Comparison of ENCODE assay signal across 12 mouse cellular contexts in genomic region chr6:134558546-134559129, GRCm38 (mm10). TPM values are rescaled to one million over a fixed set of nuclear protein-coding genes. Genes with fewer than 3 reads are reported as not detected.
DNase-seq lines count a peak whose midpoint lies in the region; ATAC-seq and TF ChIP-seq lines count a peak whose summit lies in the region.
"Had no signal": no experiment of that assay in that cellular context is flagged by ENCODE, and none has a peak within 500 bp of the region (broad histone marks: within the 10 kb centered on the region; RNA-seq: fewer than 3 reads in every experiment).

No protein-coding gene starts in this region.

- no peak overlapping the region for H3K9ac ChIP-seq in midbrain, embryonic 13.5 days (replicated peaks)
- H3K9ac ChIP-seq in midbrain, embryonic 11.5 days (ENCODE audit: low read length): no peak overlapping the region
- H3K9ac ChIP-seq: lung, embryonic 15.5 days had no signal

- TF ChIP-seq CTCF in gastrocnemius, adult 2 months (IDR thresholded peaks at IDR 0.05): no peak
- no peak for TF ChIP-seq CTCF in thymus, adult 2 months (IDR thresholded peaks at IDR 0.05; ENCODE audit: borderline replicate concordance, control insufficient read depth, extremely low read depth, insufficient read depth, low read length, poor library complexity)

- H3K4me2 ChIP-seq in midbrain, embryonic 13.5 days (replicated peaks): no peak overlapping the region
- H3K4me2 ChIP-seq in midbrain, embryonic 11.5 days: no peak overlapping the region
- H3K4me2 ChIP-seq: lung, embryonic 15.5 days had no signal

- peaks cover 52% of the 10 kb centered on the region for H3K4me1 ChIP-seq in midbrain, embryonic 13.5 days (replicated peaks)
- no peaks in the 10 kb centered on the region for H3K4me1 ChIP-seq in midbrain, embryonic 11.5 days (ENCODE audit: control insufficient read depth, insufficient read depth, low read length)
- H3K4me1 ChIP-seq in thymus, adult 2 months (replicated peaks; ENCODE audit: control insufficient read depth, insufficient read depth, low read length): peaks cover 2% of the 10 kb centered on the region

- no peaks in the 10 kb centered on the region for H3K27me3 ChIP-seq in midbrain, embryonic 13.5 days
- H3K27me3 ChIP-seq in midbrain, embryonic 11.5 days (ENCODE audit: control insufficient read depth, insufficient read depth, low read length): no peaks in the 10 kb centered on the region
- H3K27me3 ChIP-seq in thymus, adult 2 months (ENCODE audit: control insufficient read depth, insufficient read depth, low read length): no peaks in the 10 kb centered on the region
- H3K27me3 ChIP-seq: lung, embryonic 15.5 days had no signal

- 0 out of 2 replicates have a peak overlapping the region, but pooled peaks have one; percentile 20 for H3K27ac ChIP-seq in gastrocnemius, adult 2 months
- H3K27ac ChIP-seq in midbrain, embryonic 13.5 days: no peak overlapping the region
- H3K27ac ChIP-seq in midbrain, embryonic 11.5 days (ENCODE audit: low read depth, low read length): no peak overlapping the region
- no peak overlapping the region for H3K27ac ChIP-seq in thymus, adult 2 months (ENCODE audit: control insufficient read depth, insufficient read depth, low read length)

- DNase-seq in gastrocnemius, adult 2 months: no peak
- no peak for DNase-seq in gastrocnemius, postnatal 25 days
- DNase-seq in midbrain, embryonic 11.5 days (ENCODE audit: low spot score, missing footprints): no peak
- DNase-seq in cerebellum, postnatal 10 days: no peak
- no peak for DNase-seq in thymus, adult 2 months
- DNase-seq: adrenal gland, postnatal 14 days; retina, postnatal 1 day had no signal

- peak; percentile 48; the same call in 1 of the 2 replicates for ATAC-seq in midbrain, embryonic 13.5 days
- no peak for ATAC-seq in midbrain, embryonic 11.5 days (ENCODE audit: low FRiP score)
- ATAC-seq in granulocyte monocyte progenitor cell, adult 5-6 weeks (replicated peaks; ENCODE audit: poor library complexity, severe bottlenecking): peak; percentile 64
- peak; percentile 41; the same call in 1 of the 2 replicates for ATAC-seq in neutrophil, adult 5-6 weeks (ENCODE audit: extremely low read depth, insufficient number of reproducible peaks, low FRiP score, poor library complexity, severe bottlenecking)
- ATAC-seq: intestine, postnatal 0 days had no signal

- TF ChIP-seq POLR2A in thymus, adult 2 months (IDR thresholded peaks at IDR 0.05; ENCODE audit: control insufficient read depth, extremely low read depth, insufficient read depth, low read length, poor library complexity): no peak

- no peak overlapping the region for H3K4me3 ChIP-seq in gastrocnemius, adult 2 months
- no peak overlapping the region for H3K4me3 ChIP-seq in midbrain, embryonic 13.5 days (replicated peaks)
- H3K4me3 ChIP-seq in midbrain, embryonic 11.5 days (ENCODE audit: low read depth, low read length): no peak overlapping the region
- no peak overlapping the region for H3K4me3 ChIP-seq in thymus, adult 2 months (ENCODE audit: control insufficient read depth, insufficient read depth, low read length)
- H3K4me3 ChIP-seq: lung, embryonic 15.5 days had no signal

- no peaks in the 10 kb centered on the region for H3K9me3 ChIP-seq in midbrain, embryonic 13.5 days
- H3K9me3 ChIP-seq in midbrain, embryonic 11.5 days (ENCODE audit: control insufficient read depth, low read length): no peaks in the 10 kb centered on the region
- H3K9me3 ChIP-seq: lung, embryonic 15.5 days had no signal

- 58% methylated on average over 8 of the region's 8 CpGs for WGBS in midbrain, embryonic 13.5 days
- WGBS in midbrain, embryonic 11.5 days: 67% methylated on average over 8 of the region's 8 CpGs
- 11% methylated on average over 8 of the region's 8 CpGs for WGBS in thymus, adult 2 months

- intact Hi-C loops in gastrocnemius, adult 2 months (cut with DNase I): no loop called here

- H3K36me3 ChIP-seq in midbrain, embryonic 13.5 days: no peaks in the 10 kb centered on the region
- H3K36me3 ChIP-seq in midbrain, embryonic 11.5 days (ENCODE audit: control insufficient read depth, insufficient read depth, low read length): no peaks in the 10 kb centered on the region
- H3K36me3 ChIP-seq in thymus, adult 2 months (ENCODE audit: control insufficient read depth, insufficient read depth, low read length): no peaks in the 10 kb centered on the region
- H3K36me3 ChIP-seq: lung, embryonic 15.5 days had no signal

RNA-seq across cellular contexts. Expression of gene Lrp6, which starts 8.1 kb away (rescaled TPM):
- 10 to 100 TPM; 45.0 to 46.7 TPM for total RNA-seq in gastrocnemius, adult 2 months (2021)
- 10 to 100 TPM; 42.9 to 46.1 TPM for total RNA-seq in gastrocnemius, postnatal 25 days (2021)
- 23.6 and 24.3 TPM in 2 replicates for polyA plus RNA-seq in midbrain, embryonic 13.5 days (2015; fragmentation: Nextera tagmentation; extraction: Ambion mirVana)
- 25.0 and 27.5 TPM in 2 replicates for polyA plus RNA-seq in midbrain, embryonic 11.5 days (2014; fragmentation: Nextera tagmentation; extraction: Ambion mirVana)
- total RNA-seq in granulocyte monocyte progenitor cell, adult 5-6 weeks (2014; fragmentation: Nextera tagmentation): 17.2 and 22.6 TPM in 2 replicates
- total RNA-seq in granulocyte monocyte progenitor cell, adult 5-6 weeks (2017): 31.3 and 36.1 TPM in 2 replicates
- 36.7 and 37.5 TPM in 2 replicates for total RNA-seq in neutrophil, adult 5-6 weeks (2017)
- polyA plus RNA-seq in thymus, adult 2 months (2012; rRNA removed): 28.3 and 33.8 TPM in 2 replicates
